ENCODE assay signal across 11 mouse cellular contexts in the genomic region with DNA sequence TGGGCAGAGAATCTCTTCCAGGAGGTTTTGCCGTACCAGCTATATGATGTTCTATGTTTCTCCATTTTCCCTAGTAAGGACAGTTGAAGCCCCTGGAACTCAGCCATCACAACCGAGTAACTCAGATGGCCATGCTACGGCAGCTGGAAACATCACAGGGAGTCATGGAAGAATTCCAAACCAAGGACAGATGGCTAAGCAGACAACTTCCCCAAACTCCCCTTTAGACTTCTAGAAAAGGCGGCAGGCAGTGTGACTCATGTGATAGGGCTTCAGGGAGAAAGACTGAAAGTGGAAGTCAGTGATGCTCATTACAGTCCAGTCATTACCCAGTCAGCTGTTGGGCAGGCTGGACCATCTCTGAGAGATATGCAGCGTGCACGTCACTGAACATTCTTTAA. TPM values are rescaled to one million over a fixed set of nuclear protein-coding genes. Genes with fewer than 3 reads are reported as not detected.
A peak's percentile ranks its signal among the peaks of the same experiment; 100 is the strongest.
DNase-seq lines count a peak whose midpoint lies in the region; ATAC-seq and TF ChIP-seq lines count a peak whose summit lies in the region.
"Had no signal": no experiment of that assay in that cellular context is flagged by ENCODE, and none has a peak within 500 bp of the region (broad histone marks: within the 10 kb centered on the region; RNA-seq: fewer than 3 reads in every experiment).

No protein-coding gene starts in this region.

- H3K27ac ChIP-seq in heart, postnatal 0 days (ENCODE audit: low read depth): no peak overlapping the region
- no peak overlapping the region for H3K27ac ChIP-seq in heart, embryonic 10.5 days
- no peak overlapping the region for H3K27ac ChIP-seq in lung, embryonic 16.5 days (ENCODE audit: low read length)
- peak overlapping the region; percentile 51 for H3K27ac ChIP-seq in bone marrow macrophage, adult 2 months (ENCODE audit: insufficient read depth, low read depth, low read length)
- no peak overlapping the region for H3K27ac ChIP-seq in layer of hippocampus, adult 2 months
- H3K27ac ChIP-seq: forebrain, embryonic 15.5 days; limb, embryonic 12.5 days had no signal

- no peak for ATAC-seq in heart, postnatal 0 days (ENCODE audit: insufficient read depth, low read depth)
- ATAC-seq in lung, embryonic 16.5 days (ENCODE audit: low read depth): 0 out of 2 replicates have a peak, but pooled peaks have one; percentile 34
- ATAC-seq: forebrain, embryonic 15.5 days had no signal

- peaks cover 5% of the 10 kb centered on the region; the same call in 1 of the 2 replicates for H3K4me1 ChIP-seq in heart, postnatal 0 days (ENCODE audit: control insufficient read depth, insufficient read depth)
- H3K4me1 ChIP-seq in heart, embryonic 10.5 days: no peaks in the 10 kb centered on the region
- H3K4me1 ChIP-seq in lung, embryonic 16.5 days (replicated peaks; ENCODE audit: control insufficient read depth, insufficient read depth, low read length): no peaks in the 10 kb centered on the region
- H3K4me1 ChIP-seq in bone marrow macrophage, adult 2 months (ENCODE audit: control insufficient read depth, insufficient read depth, low read length): peaks cover 13% of the 10 kb centered on the region

- H3K4me2 ChIP-seq in heart, postnatal 0 days (ENCODE audit: low read depth, low read length): no peak overlapping the region
- H3K4me2 ChIP-seq in lung, embryonic 16.5 days (ENCODE audit: low read depth, low read length): no peak overlapping the region
- H3K4me2 ChIP-seq: forebrain, embryonic 15.5 days; limb, embryonic 12.5 days had no signal

- H3K27me3 ChIP-seq in heart, postnatal 0 days (ENCODE audit: control insufficient read depth, insufficient read depth, low read length): no peaks in the 10 kb centered on the region
- H3K27me3 ChIP-seq in heart, embryonic 10.5 days (ENCODE audit: insufficient read depth, poor library complexity, severe bottlenecking): no peaks in the 10 kb centered on the region; the same call in 1 of the 2 replicates
- H3K27me3 ChIP-seq in lung, embryonic 16.5 days (ENCODE audit: control insufficient read depth, insufficient read depth, low read depth, low read length): no peaks in the 10 kb centered on the region
- H3K27me3 ChIP-seq: forebrain, embryonic 15.5 days had no signal

- no peak for TF ChIP-seq CTCF in heart, postnatal 0 days (IDR thresholded peaks at IDR 0.05; ENCODE audit: low read depth)
- TF ChIP-seq CTCF in bone marrow macrophage, adult 2 months (IDR thresholded peaks at IDR 0.05; ENCODE audit: low read depth, low read length): no peak
- no peak for TF ChIP-seq CTCF in layer of hippocampus, adult 2 months (conservative IDR thresholded peaks at IDR 0.05)

- H3K9me3 ChIP-seq in heart, postnatal 0 days (replicated peaks; ENCODE audit: control insufficient read depth, low read length): no peaks in the 10 kb centered on the region
- H3K9me3 ChIP-seq in heart, embryonic 10.5 days: no peaks in the 10 kb centered on the region
- H3K9me3 ChIP-seq in lung, embryonic 16.5 days (ENCODE audit: control insufficient read depth, low read length): no peaks in the 10 kb centered on the region
- H3K9me3 ChIP-seq: forebrain, embryonic 15.5 days; limb, embryonic 12.5 days had no signal

- no peak overlapping the region for H3K4me3 ChIP-seq in heart, postnatal 0 days (ENCODE audit: low read depth, low read length)
- no peak overlapping the region for H3K4me3 ChIP-seq in heart, embryonic 10.5 days
- no peak overlapping the region for H3K4me3 ChIP-seq in lung, embryonic 16.5 days (ENCODE audit: low read length)
- no peak overlapping the region for H3K4me3 ChIP-seq in bone marrow macrophage, adult 2 months (ENCODE audit: insufficient read depth, low read length)
- no peak overlapping the region for H3K4me3 ChIP-seq in layer of hippocampus, adult 2 months
- H3K4me3 ChIP-seq: forebrain, embryonic 15.5 days; limb, embryonic 12.5 days had no signal

- TF ChIP-seq EP300 in heart, postnatal 0 days (IDR thresholded peaks at IDR 0.05; ENCODE audit: low read depth): no peak

- peak; percentile 5 for DNase-seq in heart, postnatal 0 days (ENCODE audit: low spot score)
- no peak for DNase-seq in heart, embryonic 10.5 days (ENCODE audit: low spot score)
- no peak for DNase-seq in lung, postnatal 25 days (ENCODE audit: low spot score)
- DNase-seq in skeletal muscle tissue, adult 2 months (ENCODE audit: low read depth, low spot score): peak; percentile 35
- no peak for DNase-seq in layer of hippocampus, adult 2 months (ENCODE audit: low spot score in 2 of 2)
- DNase-seq: cerebellum, postnatal 36 days; thymus, postnatal 14 days had no signal

- 46% methylated on average over 6 of the region's 6 CpGs for WGBS in heart, postnatal 0 days
- WGBS in heart, embryonic 10.5 days: 69% methylated on average over 6 of the region's 6 CpGs
- 50% methylated on average over 6 of the region's 6 CpGs for WGBS in lung, embryonic 16.5 days

- H3K9ac ChIP-seq in heart, postnatal 0 days (replicated peaks; ENCODE audit: low read depth, low read length): no peak overlapping the region
- H3K9ac ChIP-seq in lung, embryonic 16.5 days (ENCODE audit: low read length): no peak overlapping the region
- H3K9ac ChIP-seq: forebrain, embryonic 15.5 days; limb, embryonic 12.5 days had no signal

- TF ChIP-seq POLR2A in bone marrow macrophage, adult 2 months (IDR thresholded peaks at IDR 0.05; ENCODE audit: borderline replicate concordance, low read depth, low read length): no peak

- H3K36me3 ChIP-seq in heart, postnatal 0 days (replicated peaks; ENCODE audit: control insufficient read depth, insufficient read depth, low read length): no peaks in the 10 kb centered on the region
- no peaks in the 10 kb centered on the region for H3K36me3 ChIP-seq in heart, embryonic 10.5 days
- no peaks in the 10 kb centered on the region for H3K36me3 ChIP-seq in lung, embryonic 16.5 days (ENCODE audit: control insufficient read depth, insufficient read depth, low read length)
- H3K36me3 ChIP-seq: forebrain, embryonic 15.5 days; limb, embryonic 12.5 days had no signal

RNA-seq across cellular contexts. Expression of a gene that starts 6.6 kb away (rescaled TPM):
- total RNA-seq in heart, postnatal 0 days (2014; rRNA removed; ENCODE audit: low replicate concordance): 22.4 and 31.8 TPM in 2 replicates
- 3.4 and 4.2 TPM in 2 replicates for polyA plus RNA-seq in heart, postnatal 0 days (2015; fragmentation: Nextera tagmentation; extraction: Ambion mirVana)
- polyA plus RNA-seq in heart, embryonic 10.5 days (2016; fragmentation: Nextera tagmentation; extraction: Ambion mirVana): 1.4 and 1.6 TPM in 2 replicates
- 1.7 and 1.9 TPM in 2 replicates for polyA plus RNA-seq in lung, embryonic 16.5 days (2015; fragmentation: Nextera tagmentation; extraction: Ambion mirVana)
- 5.3 and 6.8 TPM in 2 replicates for polyA plus RNA-seq in bone marrow macrophage, adult 2 months (2012; ENCODE audit: insufficient read depth, insufficient read length, missing spikeins)
- 100 to 1,000 TPM; 126 to 148 TPM for total RNA-seq in layer of hippocampus, adult 2 months (2021)

RNA-seq across cellular contexts. Expression of a gene that starts 8.5 kb away (rescaled TPM):
- 11.4 and 36.1 TPM in 2 replicates for total RNA-seq in heart, postnatal 0 days (2014; rRNA removed; ENCODE audit: low replicate concordance)
- polyA plus RNA-seq in heart, postnatal 0 days (2015; fragmentation: Nextera tagmentation; extraction: Ambion mirVana): not detected in 2 replicates
- polyA plus RNA-seq in heart, embryonic 10.5 days (2016; fragmentation: Nextera tagmentation; extraction: Ambion mirVana): not detected in 2 replicates
- not detected in 2 replicates for polyA plus RNA-seq in lung, embryonic 16.5 days (2015; fragmentation: Nextera tagmentation; extraction: Ambion mirVana)
- 3.0 TPM in 1 of 2 replicates, not detected in the other for polyA plus RNA-seq in bone marrow macrophage, adult 2 months (2012; ENCODE audit: insufficient read depth, insufficient read length, missing spikeins)
- total RNA-seq in layer of hippocampus, adult 2 months (2021): 10 to 100 TPM; 42.5 to 54.0 TPM
- polyA plus RNA-seq: forebrain, embryonic 15.5 days; limb, embryonic 12.5 days had no signal

Comparison
In these comparisons a context has a peak if more than half of its experiments do, and no peak if none do; other contexts are left out.
1. DNase-seq: peak in heart, postnatal 0 days (single experiment) and skeletal muscle tissue, adult 2 months (single experiment); none in heart, embryonic 10.5 days (single experiment), lung, postnatal 25 days (single experiment) and layer of hippocampus, adult 2 months (0 of 2).